Mouse (Mus musculus) right cerebral cortex, postnatal 4 days (tissue): ENCODE results near the gene Wapl.
A peak's percentile ranks its signal among the peaks of the same experiment; 100 is the strongest.

Experiments
- DNase-seq: peaks from one replicate; pipeline ENCODE4 v3.0.0-alpha.2; 2022

Gene Wapl

GRCm38 (mm10) chr14:34776719-34777385, 103.1 kb downstream of the Wapl start:
- no peak for DNase-seq

DNA sequence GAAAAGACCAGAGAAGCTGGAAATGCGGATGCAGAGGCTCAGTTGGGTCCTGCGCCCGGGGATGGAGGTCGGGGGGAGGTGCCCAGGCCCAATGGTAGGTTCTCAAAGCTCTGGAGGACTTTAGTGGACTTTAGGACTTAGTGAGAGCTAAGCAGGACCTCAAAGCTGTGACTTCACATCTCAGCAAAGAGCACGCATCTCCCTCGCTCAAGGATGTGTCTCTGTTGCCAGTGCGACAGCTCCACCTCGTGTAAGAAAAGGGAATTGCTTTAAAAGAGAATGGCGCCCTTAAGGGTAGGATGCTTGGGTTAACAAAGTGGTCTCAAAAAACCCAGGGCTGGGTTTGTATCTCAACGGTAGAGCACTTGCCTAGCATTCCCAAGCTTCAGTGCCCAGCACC, 104.1 kb downstream of the Wapl start:
- DNase-seq = peak; percentile 19

GRCm38 (mm10) chr14:34778760-34779159, 105.0 kb downstream of the Wapl start:
- no peak for DNase-seq

DNA sequence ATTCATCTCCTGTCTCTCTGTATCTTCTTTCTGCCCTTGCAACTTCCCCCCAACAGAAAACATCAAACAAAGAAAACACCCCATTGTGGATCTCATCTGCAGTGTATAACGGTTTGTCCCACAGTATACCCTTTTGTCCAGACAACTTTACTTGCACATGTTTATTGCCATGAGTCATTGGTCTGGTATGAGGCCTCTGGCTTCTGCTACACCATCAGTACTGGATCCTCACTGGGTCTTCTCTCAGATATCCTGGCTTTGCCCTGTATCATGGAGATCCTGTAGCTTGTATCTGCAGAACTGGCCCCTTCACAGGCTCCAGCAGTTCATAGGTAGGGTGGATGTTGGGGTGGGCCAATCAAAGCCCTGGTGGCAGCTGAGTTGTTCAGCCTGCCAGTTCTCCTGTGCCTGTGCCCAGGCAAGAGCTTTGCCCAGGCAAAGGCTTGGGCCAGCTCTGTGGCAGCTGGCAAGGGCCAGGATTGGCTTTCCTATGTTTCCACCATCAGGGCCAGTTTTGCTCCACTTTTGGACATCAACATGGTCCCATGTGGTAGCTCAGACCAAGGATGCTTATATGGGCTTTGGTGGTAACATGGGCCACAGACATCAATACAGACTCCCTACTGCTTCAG, 119.8 kb downstream of the Wapl start:
- DNase-seq = no peak
